In the genomic region with DNA sequence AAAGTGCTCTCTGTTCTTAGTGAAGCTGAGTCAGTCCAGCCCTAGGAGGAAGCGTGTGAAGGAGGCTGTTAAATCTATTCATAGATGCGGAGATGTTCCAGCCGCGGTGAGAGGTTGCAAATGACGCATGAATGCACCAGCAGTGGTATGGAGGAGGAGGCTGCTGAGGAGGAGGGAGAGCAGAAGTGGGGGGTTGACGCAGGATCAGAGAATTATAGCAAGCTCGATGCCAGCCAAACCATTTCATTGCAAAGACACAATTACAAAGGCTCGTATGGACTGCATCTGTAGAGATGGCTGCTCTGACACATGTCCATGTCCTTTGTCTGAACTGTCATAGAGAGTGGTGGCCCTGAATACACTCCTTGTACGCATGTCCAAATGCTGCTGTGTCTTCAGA, we compare ENCODE assay signal across 10 mouse cellular contexts.
DNase-seq lines count a peak whose midpoint lies in the region; ATAC-seq lines count a peak whose summit lies in the region.
"Had no signal": no experiment of that assay in that cellular context is flagged by ENCODE, and none has a peak within 500 bp of the region (broad histone marks: within the 10 kb centered on the region; RNA-seq: fewer than 3 reads in every experiment).

No protein-coding gene starts in this region.

- no peak overlapping the region for H3K9ac ChIP-seq in neural tube, embryonic 11.5 days (ENCODE audit: low read length)
- no peak overlapping the region for H3K9ac ChIP-seq in neural tube, embryonic 15.5 days (replicated peaks)

- ATAC-seq in neural tube, embryonic 11.5 days (ENCODE audit: insufficient read depth, low FRiP score, low TSS enrichment), result 0 out of 2 replicates have a peak, but pooled peaks have one; percentile 20
- no peak for ATAC-seq in neural tube, embryonic 15.5 days (ENCODE audit: low FRiP score)

- 75% methylated on average over 9 of the region's 9 CpGs for WGBS in neural tube, embryonic 11.5 days
- WGBS in neural tube, embryonic 15.5 days, result 50% methylated on average over 9 of the region's 9 CpGs

- no peaks in the 10 kb centered on the region for H3K36me3 ChIP-seq in neural tube, embryonic 11.5 days (ENCODE audit: control insufficient read depth, insufficient read depth, low read length)
- no peaks in the 10 kb centered on the region for H3K36me3 ChIP-seq in neural tube, embryonic 15.5 days
- H3K36me3 ChIP-seq: embryonic facial prominence, embryonic 10.5 days had no signal

- H3K4me2 ChIP-seq in neural tube, embryonic 11.5 days (ENCODE audit: low read depth), result no peak overlapping the region
- no peak overlapping the region for H3K4me2 ChIP-seq in neural tube, embryonic 15.5 days
- H3K4me2 ChIP-seq: liver, embryonic 11.5 days had no signal

- no peaks in the 10 kb centered on the region for H3K4me1 ChIP-seq in neural tube, embryonic 11.5 days (ENCODE audit: control insufficient read depth, insufficient read depth, low read length)
- no peaks in the 10 kb centered on the region for H3K4me1 ChIP-seq in neural tube, embryonic 15.5 days
- H3K4me1 ChIP-seq: embryonic facial prominence, embryonic 10.5 days had no signal

- H3K4me3 ChIP-seq in neural tube, embryonic 11.5 days (ENCODE audit: low read depth, low read length), result no peak overlapping the region
- H3K4me3 ChIP-seq in neural tube, embryonic 15.5 days (replicated peaks), result no peak overlapping the region
- H3K4me3 ChIP-seq: embryonic facial prominence, embryonic 10.5 days had no signal

- no peaks in the 10 kb centered on the region for H3K9me3 ChIP-seq in neural tube, embryonic 11.5 days (ENCODE audit: control insufficient read depth, low read length)
- no peaks in the 10 kb centered on the region for H3K9me3 ChIP-seq in neural tube, embryonic 15.5 days (replicated peaks)
- H3K9me3 ChIP-seq: embryonic facial prominence, embryonic 10.5 days had no signal

- DNase-seq in neural tube, embryonic 11.5 days (ENCODE audit: low spot score), result no peak
- peak; percentile 62 to 79 for DNase-seq in frontal cortex, postnatal 10 days (ENCODE audit: low spot score in 2 of 2)
- peak; percentile 92 to 93 for DNase-seq in left cerebral cortex, adult 9 months (ENCODE audit: low spot score in 2 of 2)
- peak; percentile 98 for DNase-seq in telencephalon, adult 2 months (ENCODE audit: low read depth, low spot score)
- no peak for DNase-seq in yolk sac, embryonic 10.5 days (ENCODE audit: low spot score)
- DNase-seq in gastrocnemius, adult 8-10 months (ENCODE audit: low spot score in 2 of 2), result no peak
- DNase-seq: thymus, postnatal 4 days had no signal

- no peaks in the 10 kb centered on the region for H3K27me3 ChIP-seq in neural tube, embryonic 11.5 days (ENCODE audit: control insufficient read depth, insufficient read depth, low read length)
- H3K27me3 ChIP-seq in neural tube, embryonic 15.5 days (replicated peaks), result no peaks in the 10 kb centered on the region

- no peak overlapping the region for H3K27ac ChIP-seq in neural tube, embryonic 11.5 days (ENCODE audit: low read depth, low read length)
- H3K27ac ChIP-seq in neural tube, embryonic 15.5 days (replicated peaks), result no peak overlapping the region
- H3K27ac ChIP-seq: embryonic facial prominence, embryonic 10.5 days had no signal

Comparison
In these comparisons a context has a peak if more than half of its experiments do, and no peak if none do; other contexts are left out.
1. DNase-seq: peak in frontal cortex, postnatal 10 days (2 of 2), left cerebral cortex, adult 9 months (2 of 2) and telencephalon, adult 2 months (single experiment); none in neural tube, embryonic 11.5 days (single experiment), yolk sac, embryonic 10.5 days (single experiment) and gastrocnemius, adult 8-10 months (0 of 2).